Mouse (Mus musculus) intestine, embryonic 15.5 days (tissue): ENCODE measurements around the gene Fam168a. TPM values are rescaled to one million over a fixed set of nuclear protein-coding genes. Genes with fewer than 3 reads are reported as not detected.

ENCODE experiments used
- ATAC-seq: fragments of 200-750 bp; cut with Nextera tagmentation; 2 replicates; pipeline ENCODE4 v1.8.0; 2017; ENCODE audit warnings: moderate TSS enrichment, moderate library complexity
- H3K27ac ChIP-seq: fragments of 300-500 bp; sonication (generic); 2 replicates; pipeline ENCODE4 v1.5.1; 2015; ENCODE audit warnings: mild to moderate bottlenecking, inconsistent platforms
- H3K27me3 ChIP-seq: fragments of 300-500 bp; sonication (generic); replicated peaks from 2 replicates; pipeline ENCODE4 v1.6.1; 2015; ENCODE audit warnings: inconsistent platforms
- H3K36me3 ChIP-seq: fragments of 300-500 bp; sonication (generic); 2 replicates; pipeline ENCODE4 v1.6.1; 2015; ENCODE audit warnings: inconsistent platforms
- H3K4me1 ChIP-seq: fragments of 300-500 bp; sonication (generic); replicated peaks from 2 replicates; pipeline ENCODE4 v1.6.1; 2015; ENCODE audit warnings: inconsistent platforms
- H3K4me2 ChIP-seq: fragments of 300-500 bp; sonication (generic); replicated peaks from 2 replicates; pipeline ENCODE4 v1.6.1; 2015; ENCODE audit warnings: mild to moderate bottlenecking, inconsistent platforms
- H3K4me3 ChIP-seq: fragments of 300-500 bp; sonication (generic); replicated peaks from 2 replicates; pipeline ENCODE4 v1.5.1; 2015; ENCODE audit warnings: inconsistent platforms
- H3K9ac ChIP-seq: fragments of 300-500 bp; sonication (generic); 2 replicates; pipeline ENCODE4 v1.6.1; 2015; ENCODE audit warnings: inconsistent platforms
- H3K9me3 ChIP-seq: fragments of 300-500 bp; sonication (generic); 2 replicates; pipeline ENCODE4 v1.6.1; 2016; ENCODE audit warnings: inconsistent platforms
- WGBS: fragments of 180-500 bp; shearing (Covaris S2); methylation state at CpG from one replicate; pipeline ENCODE4 v1.1.7; 2015; 5-methylcytosine and 5-hydroxymethylcytosine counted together
- polyA plus RNA-seq: library from polyadenylated mRNA; unstranded; fragments of >200 nt; fragmentation: Nextera tagmentation; extraction: Ambion mirVana; gene quantifications from 2 replicates; pipeline ENCODE4 v1.2.1, GENCODE M21; 2015

The Fam168a gene
- polyA plus RNA-seq, 1 experiment from 2014 or later: 25.1 TPM

DNA sequence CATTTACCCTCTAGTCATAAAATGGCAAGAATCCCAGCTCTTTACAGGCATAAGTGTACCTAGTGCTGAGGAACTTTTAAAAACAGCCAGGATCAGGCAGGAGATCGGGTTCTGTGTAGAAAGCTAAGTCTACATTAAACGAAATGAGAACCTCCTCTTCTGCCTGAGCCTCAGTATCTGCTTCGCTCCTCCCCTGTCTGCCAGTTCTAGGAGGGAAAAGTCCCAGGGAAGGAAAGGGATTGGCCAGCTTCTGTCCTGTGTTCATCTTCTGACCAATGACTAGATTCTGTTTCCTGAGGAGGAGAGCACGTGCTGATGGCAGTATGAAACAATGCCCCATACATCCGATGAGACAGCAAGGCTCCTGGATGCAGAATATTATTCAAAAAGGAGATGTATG is 25.3 kb upstream of the Fam168a start:
- Histone ChIP-seq H3K4me1 (0 out of 2 replicates have a peak, but pooled peaks cover 2% of the 10 kb centered on the region), H3K27me3 (no peaks in the 10 kb centered on the region), H3K27ac (no peak overlapping the region), H3K4me3 (no peak overlapping the region), H3K36me3 (no peaks in the 10 kb centered on the region), H3K9ac (no peak overlapping the region), H3K4me2 (no peak overlapping the region), H3K9me3 (no peaks in the 10 kb centered on the region)
- WGBS: 48% methylated on average over 5 of the region's 5 CpGs
- no peak for ATAC-seq

DNA sequence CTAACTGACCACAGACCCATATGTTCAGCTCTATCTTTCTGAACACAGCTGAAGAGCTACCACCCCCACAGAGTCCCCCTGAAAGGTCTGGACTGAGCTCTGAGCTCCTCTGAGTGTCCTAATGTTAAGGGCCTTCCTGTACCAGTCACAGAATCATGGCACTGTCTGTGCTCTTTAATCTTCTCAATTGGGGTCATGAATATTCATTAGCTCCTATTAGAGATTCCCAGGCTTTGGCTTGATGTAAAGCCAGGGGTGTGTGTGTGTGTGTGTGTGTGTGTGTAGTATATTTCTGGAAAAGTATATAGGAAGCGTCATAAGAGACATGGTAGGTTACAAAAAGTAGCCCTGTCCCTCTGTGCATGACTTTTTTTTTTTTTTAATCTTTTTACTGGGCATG is 23.2 kb upstream of the Fam168a start:
- Histone ChIP-seq H3K9me3 (no peaks in the 10 kb centered on the region), H3K4me1 (0 out of 2 replicates have a peak, but pooled peaks cover 2% of the 10 kb centered on the region), H3K4me3 (no peak overlapping the region), H3K4me2 (no peak overlapping the region), H3K36me3 (no peaks in the 10 kb centered on the region), H3K27me3 (no peaks in the 10 kb centered on the region), H3K27ac (no peak overlapping the region), H3K9ac (no peak overlapping the region)
- ATAC-seq: no peak
- WGBS: 89% methylated on average over 1 of the region's 1 CpGs

DNA sequence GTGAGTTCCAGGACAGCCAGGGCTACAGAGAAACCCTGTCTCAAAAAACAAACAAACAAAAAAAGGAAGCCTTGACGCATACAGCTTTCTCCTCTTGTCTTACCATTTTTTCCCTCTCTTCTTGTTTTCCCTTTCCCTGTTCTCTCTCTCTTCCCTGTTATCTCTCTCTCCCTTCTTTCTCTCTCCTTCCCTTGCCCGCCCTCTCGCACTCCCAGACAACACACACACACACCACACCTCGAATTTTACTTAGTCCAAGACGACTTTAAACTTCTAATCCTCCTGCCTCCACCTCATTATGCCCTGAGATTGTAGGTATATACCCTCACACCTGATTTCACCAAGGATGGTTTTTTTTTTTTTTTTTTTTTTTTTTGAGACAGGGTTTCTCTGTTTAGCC is 22.4 kb upstream of the Fam168a start:
- no peaks in the 10 kb centered on the region for H3K36me3 ChIP-seq
- H3K27me3 ChIP-seq: no peaks in the 10 kb centered on the region
- no peak overlapping the region for H3K9ac ChIP-seq
- ATAC-seq: no peak
- H3K9me3 ChIP-seq: no peaks in the 10 kb centered on the region
- H3K27ac ChIP-seq: no peak overlapping the region
- WGBS: 72% methylated on average over 5 of the region's 5 CpGs
- 0 out of 2 replicates have a peak, but pooled peaks cover 2% of the 10 kb centered on the region for H3K4me1 ChIP-seq
- no peak overlapping the region for H3K4me3 ChIP-seq
- no peak overlapping the region for H3K4me2 ChIP-seq

DNA sequence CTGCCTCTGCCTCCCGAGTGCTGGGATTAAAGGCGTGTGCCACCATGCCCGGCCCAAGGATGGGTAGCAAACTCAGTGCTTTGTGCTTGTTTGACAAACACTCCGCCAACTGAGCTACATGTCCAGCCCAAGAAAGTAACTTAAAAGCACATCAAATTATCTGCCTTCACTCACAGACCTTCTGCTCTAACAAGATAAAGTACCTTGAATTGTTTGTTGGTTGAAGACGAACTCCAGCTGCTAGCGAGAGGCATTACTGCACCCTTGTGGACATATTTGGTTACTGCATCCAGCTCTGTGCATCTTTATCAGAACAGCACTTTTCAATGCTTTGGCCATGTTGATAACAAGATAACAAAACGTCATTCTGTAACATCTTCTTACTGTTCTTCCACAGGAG is 21.9 kb upstream of the Fam168a start:
- ATAC-seq: peak; percentile 51; the same call in 1 of the 2 replicates
- no peak overlapping the region for H3K27ac ChIP-seq

DNA sequence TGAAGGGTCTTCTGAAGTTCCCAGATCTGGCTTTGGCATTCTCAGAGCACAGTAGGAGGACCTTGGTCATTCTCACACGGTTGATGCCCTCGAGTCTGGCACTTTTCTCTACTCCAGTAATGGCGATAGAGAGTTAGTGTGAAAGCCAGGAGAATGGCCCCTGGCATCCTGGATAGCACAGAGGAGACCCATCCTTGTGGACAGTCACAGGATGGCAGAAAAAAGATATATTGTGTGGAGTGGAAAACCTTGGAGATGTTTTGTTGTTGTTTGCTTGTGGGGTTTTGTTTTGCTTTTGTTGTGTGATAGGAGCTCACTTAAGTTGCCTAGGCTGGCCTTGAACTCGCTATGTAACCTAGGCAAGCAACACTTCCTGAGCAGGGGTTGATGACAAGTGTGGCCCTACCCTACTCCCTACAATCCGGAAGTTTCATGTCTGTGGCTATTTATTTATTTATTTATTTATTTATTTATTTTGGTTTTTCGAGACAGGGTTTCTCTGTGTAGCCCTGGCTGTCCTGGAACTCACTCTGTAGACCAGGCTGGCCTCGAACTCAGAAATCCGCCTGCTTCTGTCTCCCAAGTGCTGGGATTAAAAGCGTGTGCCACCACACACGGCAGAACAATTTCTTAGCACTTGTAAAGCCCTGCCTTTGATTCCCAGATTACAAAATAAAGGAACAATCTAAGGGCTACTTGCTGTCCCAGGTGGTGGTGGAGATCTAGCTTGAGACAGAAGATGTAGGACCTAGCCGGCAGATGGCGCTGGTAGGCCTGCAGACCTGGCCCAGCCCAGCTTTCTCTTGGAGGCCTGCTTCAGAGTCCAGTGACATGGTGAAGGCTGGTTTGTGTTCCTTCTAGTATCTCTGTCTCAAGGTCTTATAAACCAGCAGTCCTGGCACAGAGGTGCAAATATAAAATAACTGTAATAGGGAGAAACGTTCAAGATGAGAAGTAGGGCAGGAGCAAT is 21.1 kb upstream of the Fam168a start:
- Histone ChIP-seq H3K4me3 (no peak overlapping the region), H3K36me3 (no peaks in the 10 kb centered on the region), H3K9ac (no peak overlapping the region), H3K4me1 (no peaks in the 10 kb centered on the region), H3K4me2 (no peak overlapping the region), H3K27ac (no peak overlapping the region), H3K27me3 (no peaks in the 10 kb centered on the region), H3K9me3 (no peaks in the 10 kb centered on the region)
- WGBS: 40% methylated on average over 13 of the region's 13 CpGs
- ATAC-seq: peak; percentile 84

More for the DNA sequence above, 21.9 kb upstream of the Fam168a start:
- Histone ChIP-seq H3K4me1 (no peaks in the 10 kb centered on the region), H3K27me3 (no peaks in the 10 kb centered on the region), H3K4me3 (no peak overlapping the region), H3K4me2 (no peak overlapping the region), H3K9ac (no peak overlapping the region), H3K9me3 (no peaks in the 10 kb centered on the region), H3K36me3 (no peaks in the 10 kb centered on the region)
- WGBS: 49% methylated on average over 7 of the region's 7 CpGs

DNA sequence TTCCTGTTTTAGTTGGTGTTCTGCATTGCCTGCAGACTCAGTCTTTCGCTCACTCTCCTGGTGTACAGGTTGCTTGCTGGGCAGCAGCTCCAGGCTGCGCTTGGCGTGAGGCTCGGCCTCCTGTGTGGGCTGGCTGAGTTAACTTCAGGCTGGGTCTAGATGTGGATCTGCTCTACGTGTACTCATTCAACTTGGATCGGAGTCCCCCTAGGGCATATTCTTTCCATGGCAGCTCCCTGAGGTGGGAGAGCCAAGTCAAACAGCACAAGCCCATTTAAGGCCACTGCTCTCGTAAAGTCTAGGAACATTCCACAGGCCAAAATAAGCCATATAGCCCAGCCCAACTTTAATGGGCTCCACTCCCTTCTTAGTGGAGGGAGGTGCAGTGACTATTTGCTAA is 18.0 kb upstream of the Fam168a start:
- Histone ChIP-seq H3K9me3 (no peaks in the 10 kb centered on the region), H3K27ac (no peak overlapping the region), H3K36me3 (no peaks in the 10 kb centered on the region), H3K4me1 (no peaks in the 10 kb centered on the region), H3K27me3 (no peaks in the 10 kb centered on the region), H3K9ac (no peak overlapping the region), H3K4me3 (no peak overlapping the region), H3K4me2 (no peak overlapping the region)
- WGBS: 80% methylated on average over 7 of the region's 7 CpGs
- no peak for ATAC-seq

DNA sequence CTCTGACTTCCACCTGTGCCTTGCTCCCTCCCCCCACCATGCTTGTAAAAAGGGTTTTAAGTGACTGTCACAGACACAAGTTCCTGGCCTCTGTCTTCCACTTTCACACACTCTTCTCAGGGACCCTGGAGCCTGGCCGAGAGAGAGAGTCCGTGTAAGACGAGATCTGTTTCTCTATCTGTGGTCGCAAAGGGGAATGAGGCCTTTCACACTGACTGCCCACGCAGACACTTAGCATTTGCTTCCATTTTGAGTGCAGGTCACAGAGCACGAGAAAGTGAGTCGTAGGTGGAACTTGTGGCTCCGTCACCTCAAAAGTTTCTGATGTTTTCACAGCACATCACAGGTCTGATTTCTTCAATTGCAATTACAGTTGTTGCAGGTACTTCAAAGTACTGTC is 13.2 kb upstream of the Fam168a start:
- H3K36me3 ChIP-seq: no peaks in the 10 kb centered on the region
- no peaks in the 10 kb centered on the region for H3K4me1 ChIP-seq
- no peak overlapping the region for H3K4me2 ChIP-seq
- H3K9ac ChIP-seq: no peak overlapping the region
- H3K27ac ChIP-seq: no peak overlapping the region
- no peaks in the 10 kb centered on the region for H3K9me3 ChIP-seq
- no peaks in the 10 kb centered on the region for H3K27me3 ChIP-seq
- no peak for ATAC-seq
- WGBS: 65% methylated on average over 8 of the region's 8 CpGs
- H3K4me3 ChIP-seq: no peak overlapping the region

DNA sequence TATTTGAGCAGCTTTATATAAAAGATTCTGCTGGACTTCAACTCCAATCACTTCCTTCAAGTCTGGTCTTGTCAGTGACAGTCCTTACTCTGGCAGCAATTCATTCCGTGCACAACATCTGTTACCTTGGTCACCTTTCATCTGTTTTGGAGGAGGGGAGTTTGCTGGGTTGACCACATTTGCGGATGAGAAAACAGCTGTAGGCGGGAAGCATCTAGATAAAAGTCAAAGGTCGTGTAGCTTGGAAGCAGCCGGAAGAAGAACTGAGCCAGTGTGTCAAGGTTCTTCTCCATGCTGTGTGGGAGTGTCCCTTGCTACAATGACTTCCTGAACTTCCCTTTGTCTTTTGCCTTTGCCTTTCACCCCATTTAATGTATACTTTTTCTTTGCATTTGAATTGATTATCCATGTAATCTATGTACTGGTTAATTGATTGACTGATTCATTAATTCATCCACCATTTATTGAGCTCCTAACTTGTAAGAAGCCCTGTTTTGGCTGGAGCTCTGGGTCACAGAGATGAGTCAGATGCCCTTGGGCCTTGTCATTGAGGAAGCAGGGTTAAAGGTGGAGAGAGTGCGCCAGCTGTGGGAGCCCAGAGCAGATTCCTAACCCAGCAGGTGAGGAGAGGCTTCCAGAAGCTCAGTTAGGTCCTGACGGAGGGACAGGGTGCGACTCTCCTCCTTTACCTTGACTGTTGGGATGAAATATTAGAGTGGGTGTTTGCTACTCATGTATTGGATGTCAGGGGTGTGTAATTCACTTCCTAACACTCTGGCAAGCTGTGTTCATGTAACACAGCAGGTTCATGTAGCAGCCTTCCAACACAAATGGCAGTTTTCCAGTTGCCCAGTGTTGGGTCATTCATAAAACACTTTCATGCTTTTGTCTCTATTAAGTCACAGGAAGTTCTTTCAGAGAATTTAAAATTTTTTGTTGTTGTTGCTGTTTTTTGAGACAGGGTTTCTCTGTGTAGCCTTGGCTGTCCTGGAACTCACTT is 6.4 kb upstream of the Fam168a start:
- Histone ChIP-seq H3K9ac (no peak overlapping the region), H3K4me2 (no peak overlapping the region), H3K27me3 (no peaks in the 10 kb centered on the region), H3K27ac (no peak overlapping the region), H3K4me3 (no peak overlapping the region), H3K36me3 (no peaks in the 10 kb centered on the region), H3K4me1 (no peaks in the 10 kb centered on the region), H3K9me3 (no peaks in the 10 kb centered on the region)
- WGBS: 59% methylated on average over 8 of the region's 8 CpGs
- ATAC-seq: no peak

DNA sequence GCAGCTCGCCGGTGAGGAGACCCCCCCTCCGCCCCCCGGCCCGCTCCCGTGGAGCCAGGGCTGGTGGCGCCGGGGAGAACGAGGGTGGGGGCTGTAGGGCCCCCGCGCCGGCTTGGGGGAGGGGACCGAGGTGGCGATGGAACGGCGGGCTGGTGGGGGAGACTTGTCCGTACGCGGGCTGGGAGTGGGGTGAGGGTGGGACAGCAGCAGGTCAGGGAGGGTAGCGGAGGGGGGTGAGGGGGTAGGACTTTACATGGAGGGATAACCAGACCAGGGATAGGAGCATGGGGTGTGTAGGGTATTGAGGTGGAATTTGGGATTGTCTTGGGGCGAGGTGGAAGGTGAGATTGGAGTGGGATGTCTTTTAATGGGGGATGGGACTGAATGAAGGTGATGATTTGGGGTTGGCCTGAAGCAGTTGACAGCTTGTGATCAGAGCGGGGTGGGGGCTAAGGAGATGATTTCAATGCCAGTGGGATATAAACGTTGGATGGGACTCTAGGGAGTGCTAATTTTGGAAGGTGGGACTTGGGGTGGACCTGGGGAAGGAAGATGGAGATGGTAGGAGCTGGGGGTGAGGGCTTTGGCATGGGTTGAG is 547 bp downstream of the Fam168a start:
- Histone ChIP-seq H3K4me1 (peaks cover 13% of the 10 kb centered on the region), H3K4me2 (peak overlapping the region; percentile 78), H3K9me3 (no peaks in the 10 kb centered on the region), H3K27me3 (no peaks in the 10 kb centered on the region), H3K36me3 (no peaks in the 10 kb centered on the region), H3K27ac (peak overlapping the region; percentile 97), H3K9ac (peak overlapping the region; percentile 92), H3K4me3 (peak overlapping the region; percentile 90)
- under 1% methylated on average over 23 of the region's 23 CpGs for WGBS
- ATAC-seq: no peak; the same call in 1 of the 2 replicates

DNA sequence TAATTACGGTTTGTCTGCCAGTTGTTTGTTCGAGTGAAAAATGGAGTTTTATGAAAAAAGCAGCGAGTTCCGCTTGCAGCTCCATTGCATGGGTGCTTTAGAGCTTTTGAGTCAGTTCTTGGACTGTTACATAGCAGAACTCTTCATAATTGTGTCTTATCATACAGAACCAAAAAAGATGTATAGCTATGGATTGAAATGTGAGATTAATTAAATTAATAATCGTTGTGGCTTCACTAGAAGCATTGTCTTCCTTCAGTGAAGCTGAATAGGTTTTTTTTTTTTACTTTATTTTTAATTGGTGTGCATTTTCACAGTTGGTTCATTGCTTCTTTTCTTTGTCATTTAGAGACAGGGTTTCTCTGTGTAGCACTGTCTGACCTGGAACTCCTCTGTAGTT is 12.3 kb downstream of the Fam168a start:
- Histone ChIP-seq H3K9ac (no peak overlapping the region), H3K9me3 (no peaks in the 10 kb centered on the region), H3K4me3 (no peak overlapping the region), H3K4me1 (no peaks in the 10 kb centered on the region; the same call in 1 of the 2 replicates), H3K4me2 (no peak overlapping the region), H3K27ac (no peak overlapping the region), H3K27me3 (no peaks in the 10 kb centered on the region), H3K36me3 (no peaks in the 10 kb centered on the region)
- ATAC-seq: no peak
- 93% methylated on average over 5 of the region's 5 CpGs for WGBS

DNA sequence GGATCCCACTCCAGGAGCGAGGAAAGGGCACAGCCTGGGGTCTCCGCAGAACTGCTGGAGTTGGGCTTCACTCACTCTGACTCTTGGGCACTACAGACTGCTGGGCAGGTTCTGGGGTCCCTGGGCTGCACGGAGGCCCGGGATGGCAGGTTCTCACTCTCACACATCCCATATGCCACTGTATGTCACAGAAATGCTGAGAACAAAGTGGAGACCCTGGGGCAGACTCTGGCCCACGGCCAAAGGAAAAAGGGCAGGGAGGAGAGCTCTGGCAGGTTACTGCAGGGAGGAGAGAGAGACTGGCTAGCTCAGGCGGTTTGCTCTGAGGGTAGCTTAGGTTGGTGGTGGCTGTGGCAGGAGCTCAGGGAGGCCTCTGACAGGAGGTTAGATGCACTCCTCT is 15.8 kb downstream of the Fam168a start:
- Histone ChIP-seq H3K9ac (no peak overlapping the region), H3K9me3 (no peaks in the 10 kb centered on the region), H3K4me3 (no peak overlapping the region), H3K36me3 (no peaks in the 10 kb centered on the region), H3K4me1 (no peaks in the 10 kb centered on the region; the same call in 1 of the 2 replicates), H3K4me2 (no peak overlapping the region), H3K27me3 (no peaks in the 10 kb centered on the region), H3K27ac (no peak overlapping the region)
- 86% methylated on average over 6 of the region's 6 CpGs for WGBS
- no peak for ATAC-seq
